Mouse (Mus musculus): Measurements from ENCODE around the gene Arnt2. TPM values are rescaled to one million over a fixed set of nuclear protein-coding genes. Genes with fewer than 3 reads are reported as not detected.
A peak's percentile ranks its signal among the peaks of the same experiment; 100 is the strongest.

Gene Arnt2
- polyA plus RNA-seq, 1 experiment from 2014 or later = 12.2 TPM

- Histone ChIP-seq H3K9ac (no peak overlapping the region), H3K4me3 (replicated peaks) (no peak overlapping the region), H3K36me3 (no peaks in the 10 kb centered on the region), H3K9me3 (replicated peaks) (no peaks in the 10 kb centered on the region), H3K27ac (no peak overlapping the region), H3K4me1 (peaks cover 11% of the 10 kb centered on the region), H3K4me2 (no peak overlapping the region), H3K27me3 (no peaks in the 10 kb centered on the region)
- WGBS = 76% methylated on average over 10 of the region's 10 CpGs
- ATAC-seq (replicated peaks; ENCODE audit: low FRiP score) = no peak
Measured at GRCm38 (mm10) chr7:84361086-84361684, 48.8 kb downstream of the Arnt2 start.

GRCm38 (mm10) chr7:84358426-84358825, 51.5 kb downstream of the Arnt2 start:
- Histone ChIP-seq H3K4me3 (replicated peaks) (no peak overlapping the region), H3K27me3 (no peaks in the 10 kb centered on the region), H3K4me2 (no peak overlapping the region), H3K36me3 (no peaks in the 10 kb centered on the region), H3K9me3 (replicated peaks) (no peaks in the 10 kb centered on the region), H3K27ac (peak overlapping the region; percentile 45), H3K9ac (no peak overlapping the region), H3K4me1 (peaks cover 11% of the 10 kb centered on the region)
- ATAC-seq (replicated peaks; ENCODE audit: low FRiP score) = peak; percentile 79
- WGBS = 63% methylated on average over 1 of the region's 1 CpGs

GRCm38 (mm10) chr7:84355619-84356570, 54.1 kb downstream of the Arnt2 start:
- H3K9me3 ChIP-seq (replicated peaks) = no peaks in the 10 kb centered on the region
- ATAC-seq (replicated peaks; ENCODE audit: low FRiP score) = peak; percentile 54; the same call in 1 of the 2 replicates
- peaks cover 8% of the 10 kb centered on the region; the same call in 1 of the 2 replicates for H3K4me1 ChIP-seq
- H3K4me3 ChIP-seq (replicated peaks) = no peak overlapping the region
- WGBS = 64% methylated on average over 10 of the region's 10 CpGs
- H3K27me3 ChIP-seq = no peaks in the 10 kb centered on the region
- H3K27ac ChIP-seq = no peak overlapping the region
- H3K4me2 ChIP-seq = no peak overlapping the region
- H3K36me3 ChIP-seq = 0 out of 2 replicates have a peak, but pooled peaks cover 3% of the 10 kb centered on the region
- H3K9ac ChIP-seq = no peak overlapping the region

GRCm38 (mm10) chr7:84354890-84355289, 55.1 kb downstream of the Arnt2 start:
- Histone ChIP-seq H3K9me3 (replicated peaks) (no peaks in the 10 kb centered on the region), H3K4me1 (peaks cover 8% of the 10 kb centered on the region; the same call in 1 of the 2 replicates), H3K4me3 (replicated peaks) (no peak overlapping the region), H3K27me3 (no peaks in the 10 kb centered on the region), H3K4me2 (no peak overlapping the region), H3K9ac (no peak overlapping the region), H3K27ac (no peak overlapping the region), H3K36me3 (0 out of 2 replicates have a peak, but pooled peaks cover 3% of the 10 kb centered on the region)
- no peak for ATAC-seq (replicated peaks; ENCODE audit: low FRiP score)
- WGBS = 84% methylated on average over 2 of the region's 2 CpGs

GRCm38 (mm10) chr7:84350529-84350928, 59.4 kb downstream of the Arnt2 start:
- H3K27me3 ChIP-seq = no peaks in the 10 kb centered on the region
- no peak for ATAC-seq (replicated peaks; ENCODE audit: low FRiP score)
- no peak overlapping the region for H3K27ac ChIP-seq
- no peaks in the 10 kb centered on the region for H3K4me1 ChIP-seq
- peaks cover 17% of the 10 kb centered on the region; the same call in 1 of the 2 replicates for H3K36me3 ChIP-seq
- no peak overlapping the region for H3K4me3 ChIP-seq (replicated peaks)
- H3K9ac ChIP-seq = no peak overlapping the region
- H3K4me2 ChIP-seq = no peak overlapping the region
- H3K9me3 ChIP-seq (replicated peaks) = no peaks in the 10 kb centered on the region

GRCm38 (mm10) chr7:84349976-84350375, 60.0 kb downstream of the Arnt2 start:
- Histone ChIP-seq H3K36me3 (peaks cover 23% of the 10 kb centered on the region; the same call in 1 of the 2 replicates), H3K4me1 (no peaks in the 10 kb centered on the region), H3K9ac (no peak overlapping the region), H3K4me2 (no peak overlapping the region), H3K27ac (no peak overlapping the region), H3K27me3 (no peaks in the 10 kb centered on the region), H3K4me3 (replicated peaks) (no peak overlapping the region), H3K9me3 (replicated peaks) (no peaks in the 10 kb centered on the region)
- WGBS = 78% methylated on average over 2 of the region's 2 CpGs
- no peak for ATAC-seq (replicated peaks; ENCODE audit: low FRiP score)

GRCm38 (mm10) chr7:84348145-84348911, 61.6 kb downstream of the Arnt2 start:
- Histone ChIP-seq H3K9ac (no peak overlapping the region), H3K36me3 (peaks cover 39% of the 10 kb centered on the region), H3K27ac (no peak overlapping the region), H3K27me3 (no peaks in the 10 kb centered on the region), H3K4me3 (replicated peaks) (no peak overlapping the region), H3K4me2 (no peak overlapping the region), H3K9me3 (replicated peaks) (no peaks in the 10 kb centered on the region), H3K4me1 (no peaks in the 10 kb centered on the region)
- ATAC-seq (replicated peaks; ENCODE audit: low FRiP score) = no peak
- WGBS = 91% methylated on average over 9 of the region's 9 CpGs

GRCm38 (mm10) chr7:84343160-84343559, 66.8 kb downstream of the Arnt2 start:
- H3K27me3 ChIP-seq = no peaks in the 10 kb centered on the region
- no peaks in the 10 kb centered on the region for H3K4me1 ChIP-seq
- H3K27ac ChIP-seq = no peak overlapping the region
- no peak for ATAC-seq (replicated peaks; ENCODE audit: low FRiP score)
- 96% methylated on average over 3 of the region's 3 CpGs for WGBS
- H3K36me3 ChIP-seq = peaks cover 52% of the 10 kb centered on the region
- H3K4me3 ChIP-seq (replicated peaks) = no peak overlapping the region
- no peak overlapping the region for H3K9ac ChIP-seq
- no peaks in the 10 kb centered on the region for H3K9me3 ChIP-seq (replicated peaks)
- no peak overlapping the region for H3K4me2 ChIP-seq

- no peak for ATAC-seq (replicated peaks; ENCODE audit: low FRiP score)
Measured at GRCm38 (mm10) chr7:84341001-84341400, 69.0 kb downstream of the Arnt2 start.

GRCm38 (mm10) chr7:84339186-84339585, 70.8 kb downstream of the Arnt2 start:
- Histone ChIP-seq H3K4me1 (no peaks in the 10 kb centered on the region), H3K36me3 (peaks cover 25% of the 10 kb centered on the region), H3K4me2 (no peak overlapping the region), H3K4me3 (replicated peaks) (no peak overlapping the region), H3K9ac (no peak overlapping the region), H3K9me3 (replicated peaks) (no peaks in the 10 kb centered on the region), H3K27ac (no peak overlapping the region), H3K27me3 (no peaks in the 10 kb centered on the region)
- 68% methylated on average over 1 of the region's 1 CpGs for WGBS
- ATAC-seq (replicated peaks; ENCODE audit: low FRiP score) = no peak

More at GRCm38 (mm10) chr7:84341001-84341400, 69.0 kb downstream of the Arnt2 start:
- Histone ChIP-seq H3K27ac (no peak overlapping the region), H3K4me1 (no peaks in the 10 kb centered on the region), H3K27me3 (no peaks in the 10 kb centered on the region), H3K4me3 (replicated peaks) (no peak overlapping the region), H3K9ac (no peak overlapping the region), H3K9me3 (replicated peaks) (no peaks in the 10 kb centered on the region), H3K36me3 (peaks cover 41% of the 10 kb centered on the region), H3K4me2 (no peak overlapping the region)
- 87% methylated on average over 1 of the region's 1 CpGs for WGBS

- Histone ChIP-seq H3K27ac (no peak overlapping the region), H3K9me3 (replicated peaks) (no peaks in the 10 kb centered on the region), H3K4me3 (replicated peaks) (no peak overlapping the region), H3K36me3 (peaks cover 11% of the 10 kb centered on the region; the same call in 1 of the 2 replicates), H3K27me3 (no peaks in the 10 kb centered on the region), H3K9ac (no peak overlapping the region), H3K4me1 (no peaks in the 10 kb centered on the region), H3K4me2 (no peak overlapping the region)
- 85% methylated on average over 4 of the region's 4 CpGs for WGBS
- no peak for ATAC-seq (replicated peaks; ENCODE audit: low FRiP score)
Measured at GRCm38 (mm10) chr7:84337768-84338167, 72.2 kb downstream of the Arnt2 start.

All from kidney, embryonic 15.5 days (tissue).